ENCODE assay signal across 9 mouse cellular contexts in genomic region chr3:53029046-53029445, GRCm38 (mm10). TPM values are rescaled to one million over a fixed set of nuclear protein-coding genes. Genes with fewer than 3 reads are reported as not detected.
DNase-seq lines count a peak whose midpoint lies in the region; ATAC-seq and TF ChIP-seq lines count a peak whose summit lies in the region.
"Had no signal": no experiment of that assay in that cellular context is flagged by ENCODE, and none has a peak within 500 bp of the region (broad histone marks: within the 10 kb centered on the region; RNA-seq: fewer than 3 reads in every experiment).

No protein-coding gene starts in this region.

- TF ChIP-seq CTCF in bone marrow, adult 2 months (IDR thresholded peaks at IDR 0.05; ENCODE audit: control insufficient read depth, insufficient read depth, low read length): peak; percentile 59

- no peak overlapping the region for H3K4me2 ChIP-seq in midbrain, embryonic 13.5 days (replicated peaks)
- no peak overlapping the region for H3K4me2 ChIP-seq in embryonic facial prominence, embryonic 11.5 days (ENCODE audit: low read depth, low read length)
- no peak overlapping the region for H3K4me2 ChIP-seq in hindbrain, embryonic 16.5 days (ENCODE audit: low read length)

- no peak for TF ChIP-seq POLR2A in bone marrow, adult 2 months (IDR thresholded peaks at IDR 0.05; ENCODE audit: borderline replicate concordance, control insufficient read depth, low read depth, low read length)

- no peak overlapping the region for H3K27ac ChIP-seq in midbrain, embryonic 10.5 days (replicated peaks)
- no peak overlapping the region for H3K27ac ChIP-seq in midbrain, embryonic 13.5 days
- no peak overlapping the region for H3K27ac ChIP-seq in bone marrow, adult 2 months (ENCODE audit: control insufficient read depth, insufficient read depth, low read depth, low read length, poor library complexity)
- H3K27ac ChIP-seq in embryonic facial prominence, embryonic 11.5 days (replicated peaks; ENCODE audit: low read depth, low read length): no peak overlapping the region
- no peak overlapping the region for H3K27ac ChIP-seq in hindbrain, embryonic 16.5 days (ENCODE audit: low read depth, low read length)
- H3K27ac ChIP-seq in limb, embryonic 10.5 days: no peak overlapping the region

- no peak overlapping the region for H3K4me3 ChIP-seq in midbrain, embryonic 10.5 days
- H3K4me3 ChIP-seq in midbrain, embryonic 13.5 days (replicated peaks): no peak overlapping the region
- H3K4me3 ChIP-seq in bone marrow, adult 2 months (replicated peaks; ENCODE audit: control insufficient read depth, low read depth, low read length): no peak overlapping the region
- no peak overlapping the region for H3K4me3 ChIP-seq in embryonic facial prominence, embryonic 11.5 days (ENCODE audit: low read depth, low read length)
- H3K4me3 ChIP-seq in hindbrain, embryonic 16.5 days (ENCODE audit: low read length): no peak overlapping the region
- no peak overlapping the region for H3K4me3 ChIP-seq in limb, embryonic 10.5 days
- H3K4me3 ChIP-seq: erythroblast, embryonic 14.5 days had no signal

- 0 out of 2 replicates have a peak, but pooled peaks cover 4% of the 10 kb centered on the region for H3K4me1 ChIP-seq in midbrain, embryonic 10.5 days
- H3K4me1 ChIP-seq in midbrain, embryonic 13.5 days (replicated peaks): no peaks in the 10 kb centered on the region
- no peaks in the 10 kb centered on the region; the same call in 1 of the 2 replicates for H3K4me1 ChIP-seq in bone marrow, adult 2 months (ENCODE audit: control insufficient read depth, insufficient read depth, low read length)
- H3K4me1 ChIP-seq in embryonic facial prominence, embryonic 11.5 days (ENCODE audit: control insufficient read depth, insufficient read depth, low read length): no peaks in the 10 kb centered on the region
- no peaks in the 10 kb centered on the region for H3K4me1 ChIP-seq in hindbrain, embryonic 16.5 days (ENCODE audit: control insufficient read depth, insufficient read depth, low read depth, low read length)
- H3K4me1 ChIP-seq in limb, embryonic 10.5 days: peaks cover 6% of the 10 kb centered on the region; the same call in 1 of the 2 replicates

- no peaks in the 10 kb centered on the region for H3K36me3 ChIP-seq in midbrain, embryonic 10.5 days
- H3K36me3 ChIP-seq in midbrain, embryonic 13.5 days: no peaks in the 10 kb centered on the region
- H3K36me3 ChIP-seq in embryonic facial prominence, embryonic 11.5 days (replicated peaks; ENCODE audit: control insufficient read depth, insufficient read depth, low read depth, low read length): no peaks in the 10 kb centered on the region
- H3K36me3 ChIP-seq in hindbrain, embryonic 16.5 days (ENCODE audit: control insufficient read depth, insufficient read depth, low read length): no peaks in the 10 kb centered on the region
- no peaks in the 10 kb centered on the region for H3K36me3 ChIP-seq in limb, embryonic 10.5 days

- peak; percentile 65 for DNase-seq in midbrain, embryonic 10.5 days (ENCODE audit: low spot score)
- DNase-seq in embryonic facial prominence, embryonic 11.5 days (ENCODE audit: low spot score): peak; percentile 84
- peak; percentile 85 for DNase-seq in limb, embryonic 10.5 days (ENCODE audit: low spot score)
- DNase-seq in ovary, postnatal 36 days (ENCODE audit: low spot score): peak; percentile 68
- peak; percentile 58 to 72 for DNase-seq in thymus, postnatal 36 days

- H3K9ac ChIP-seq in midbrain, embryonic 13.5 days (replicated peaks): no peak overlapping the region
- no peak overlapping the region for H3K9ac ChIP-seq in embryonic facial prominence, embryonic 11.5 days (replicated peaks; ENCODE audit: low read length)
- no peak overlapping the region for H3K9ac ChIP-seq in hindbrain, embryonic 16.5 days (ENCODE audit: low read depth, low read length)

- H3K27me3 ChIP-seq in midbrain, embryonic 10.5 days (ENCODE audit: low read depth, poor library complexity, severe bottlenecking): no peaks in the 10 kb centered on the region; the same call in 1 of the 2 replicates
- 0 out of 2 replicates have a peak, but pooled peaks cover 5% of the 10 kb centered on the region for H3K27me3 ChIP-seq in midbrain, embryonic 13.5 days
- no peaks in the 10 kb centered on the region for H3K27me3 ChIP-seq in embryonic facial prominence, embryonic 11.5 days (ENCODE audit: control insufficient read depth, insufficient read depth, low read length)
- H3K27me3 ChIP-seq in hindbrain, embryonic 16.5 days (replicated peaks; ENCODE audit: control insufficient read depth, insufficient read depth, low read length): no peaks in the 10 kb centered on the region; the same call in 1 of the 2 replicates
- peaks cover 5% of the 10 kb centered on the region; the same call in 1 of the 2 replicates for H3K27me3 ChIP-seq in limb, embryonic 10.5 days (ENCODE audit: low read depth, poor library complexity, severe bottlenecking)

- WGBS in midbrain, embryonic 10.5 days: 22% methylated on average over 7 of the region's 7 CpGs
- 22% methylated on average over 7 of the region's 7 CpGs for WGBS in midbrain, embryonic 13.5 days
- WGBS in bone marrow, adult 2 months: 18% methylated on average over 7 of the region's 7 CpGs
- 25% methylated on average over 7 of the region's 7 CpGs for WGBS in embryonic facial prominence, embryonic 11.5 days
- 23% methylated on average over 7 of the region's 7 CpGs for WGBS in hindbrain, embryonic 16.5 days
- 23% methylated on average over 7 of the region's 7 CpGs for WGBS in limb, embryonic 10.5 days

- no peaks in the 10 kb centered on the region for H3K9me3 ChIP-seq in midbrain, embryonic 10.5 days (replicated peaks)
- no peaks in the 10 kb centered on the region for H3K9me3 ChIP-seq in midbrain, embryonic 13.5 days
- H3K9me3 ChIP-seq in embryonic facial prominence, embryonic 11.5 days (replicated peaks; ENCODE audit: control insufficient read depth, low read length): no peaks in the 10 kb centered on the region
- H3K9me3 ChIP-seq in hindbrain, embryonic 16.5 days (ENCODE audit: control insufficient read depth, low read length): no peaks in the 10 kb centered on the region
- H3K9me3 ChIP-seq in limb, embryonic 10.5 days (replicated peaks): no peaks in the 10 kb centered on the region

- ATAC-seq in midbrain, embryonic 13.5 days: no peak
- ATAC-seq in embryonic facial prominence, embryonic 11.5 days (replicated peaks; ENCODE audit: insufficient number of reproducible peaks, low FRiP score, low TSS enrichment, low read depth): no peak
- peak; percentile 68; the same call in 1 of the 2 replicates for ATAC-seq in hindbrain, embryonic 16.5 days

RNA-seq across cellular contexts. Expression of gene Cog6, which starts 12.0 kb away (rescaled TPM):
- 38.9 and 45.7 TPM in 2 replicates for polyA plus RNA-seq in midbrain, embryonic 10.5 days (2016; fragmentation: Nextera tagmentation; extraction: Ambion mirVana)
- 57.9 and 59.9 TPM in 2 replicates for polyA plus RNA-seq in midbrain, embryonic 13.5 days (2015; fragmentation: Nextera tagmentation; extraction: Ambion mirVana)
- polyA plus RNA-seq in bone marrow, adult 2 months (2011; ENCODE audit: insufficient read depth, insufficient read length, low replicate concordance, missing spikeins): 3.8 and 5.9 TPM in 2 replicates
- polyA plus RNA-seq in embryonic facial prominence, embryonic 11.5 days (2014; fragmentation: Nextera tagmentation; extraction: Ambion mirVana): 50.8 and 54.2 TPM in 2 replicates
- polyA plus RNA-seq in hindbrain, embryonic 16.5 days (2015; fragmentation: Nextera tagmentation; extraction: Ambion mirVana): 45.8 and 50.6 TPM in 2 replicates
- polyA plus RNA-seq in limb, embryonic 10.5 days (2016; fragmentation: Nextera tagmentation; extraction: Ambion mirVana): 36.4 and 46.3 TPM in 2 replicates

RNA-seq across cellular contexts. Expression of gene Lhfp, which starts 12.3 kb away (rescaled TPM):
- polyA plus RNA-seq in midbrain, embryonic 10.5 days (2016; fragmentation: Nextera tagmentation; extraction: Ambion mirVana): 43.5 and 52.9 TPM in 2 replicates
- 47.3 and 48.8 TPM in 2 replicates for polyA plus RNA-seq in midbrain, embryonic 13.5 days (2015; fragmentation: Nextera tagmentation; extraction: Ambion mirVana)
- polyA plus RNA-seq in bone marrow, adult 2 months (2011; ENCODE audit: insufficient read depth, insufficient read length, low replicate concordance, missing spikeins): 5.7 and 13.7 TPM in 2 replicates
- 29.2 and 33.3 TPM in 2 replicates for polyA plus RNA-seq in embryonic facial prominence, embryonic 11.5 days (2014; fragmentation: Nextera tagmentation; extraction: Ambion mirVana)
- polyA plus RNA-seq in hindbrain, embryonic 16.5 days (2015; fragmentation: Nextera tagmentation; extraction: Ambion mirVana): 64.1 and 70.1 TPM in 2 replicates
- polyA plus RNA-seq in limb, embryonic 10.5 days (2016; fragmentation: Nextera tagmentation; extraction: Ambion mirVana): 61.8 and 90.1 TPM in 2 replicates
- polyA plus RNA-seq: erythroblast, embryonic 14.5 days had no signal
